Mouse (Mus musculus): Measurements from ENCODE around the gene Pdcl2. TPM values are rescaled to one million over a fixed set of nuclear protein-coding genes. Genes with fewer than 3 reads are reported as not detected.

The Pdcl2 gene
- not detected for total RNA-seq (2021)
- long read RNA-seq: 0 reads

DNA sequence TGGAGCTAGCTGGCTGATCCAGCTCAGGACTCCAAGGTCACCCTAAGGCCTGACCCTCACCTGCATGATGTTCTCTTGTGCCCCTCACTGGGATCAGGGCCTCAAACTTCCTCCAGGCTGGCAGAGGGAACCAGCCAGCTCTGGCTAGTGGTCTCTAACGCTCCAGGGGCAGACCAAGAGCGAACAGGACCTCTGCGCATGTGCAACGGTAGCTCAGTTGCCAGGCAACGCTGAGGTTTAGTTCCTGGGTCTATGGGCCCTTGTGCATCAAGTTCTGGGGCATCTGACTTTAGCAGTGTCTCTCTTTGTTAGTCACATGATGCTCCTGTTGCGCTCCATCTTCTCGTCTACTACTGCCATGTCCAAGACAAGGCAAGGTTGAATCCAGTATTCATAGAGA is at the start of gene Pdcl2:
Pdcl2 (minus strand) TSS at position 204 of the 400 bp plus-strand sequence.
- no peak for DNase-seq (ENCODE audit: low spot score in 2 of 2)

DNA sequence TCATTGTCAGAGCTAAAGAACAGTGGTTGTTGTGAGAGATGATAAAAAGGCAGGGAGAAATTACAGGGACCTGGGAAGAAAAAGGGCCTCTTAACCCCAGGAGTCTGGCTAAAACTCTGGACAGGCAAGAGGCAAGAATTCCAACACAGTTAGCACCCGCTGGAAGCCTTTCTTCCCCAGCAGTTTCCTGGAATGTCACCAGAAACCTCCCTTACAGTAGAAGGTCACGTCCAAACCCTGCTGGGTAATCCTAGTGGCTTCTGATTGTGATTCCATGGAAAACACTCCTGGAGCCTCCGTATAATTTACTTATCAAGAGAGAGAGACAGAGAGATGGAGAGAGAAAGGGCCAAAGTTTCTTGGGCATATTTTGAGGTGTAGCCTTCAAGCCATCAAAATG is 48.3 kb upstream of the Pdcl2 start:
- no peak for DNase-seq (ENCODE audit: low spot score in 2 of 2)

DNA sequence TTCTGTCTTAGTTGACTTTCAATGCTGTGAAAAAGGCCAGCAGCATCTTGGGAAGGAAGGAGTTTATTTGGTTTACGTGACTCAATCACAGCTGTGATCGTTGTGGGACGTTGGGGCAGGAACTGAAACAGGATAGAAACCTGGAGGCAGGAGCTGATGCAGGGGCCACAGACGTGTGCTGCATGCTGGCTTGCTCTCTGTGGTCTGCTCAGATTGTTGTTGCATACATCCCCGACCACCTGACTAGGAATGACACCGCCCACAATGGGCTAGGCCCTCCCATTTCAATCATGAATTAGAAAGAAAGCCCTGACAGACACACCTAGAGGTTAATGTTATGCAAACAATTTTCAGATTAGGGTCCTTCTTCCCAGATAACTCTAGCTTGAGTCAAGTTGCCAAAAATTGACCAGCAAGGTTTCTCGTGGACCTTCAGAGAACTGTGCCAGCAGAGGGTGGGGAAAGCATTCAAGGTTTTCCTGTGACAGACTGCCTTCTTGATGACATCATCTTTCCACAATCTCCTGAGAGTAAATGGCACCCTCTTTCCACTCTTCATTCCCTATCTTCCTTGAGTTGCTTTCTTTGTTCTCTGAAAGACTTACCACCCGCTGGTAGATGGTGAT is 38.4 kb upstream of the Pdcl2 start:
- DNase-seq (ENCODE audit: low spot score in 2 of 2): no peak

DNA sequence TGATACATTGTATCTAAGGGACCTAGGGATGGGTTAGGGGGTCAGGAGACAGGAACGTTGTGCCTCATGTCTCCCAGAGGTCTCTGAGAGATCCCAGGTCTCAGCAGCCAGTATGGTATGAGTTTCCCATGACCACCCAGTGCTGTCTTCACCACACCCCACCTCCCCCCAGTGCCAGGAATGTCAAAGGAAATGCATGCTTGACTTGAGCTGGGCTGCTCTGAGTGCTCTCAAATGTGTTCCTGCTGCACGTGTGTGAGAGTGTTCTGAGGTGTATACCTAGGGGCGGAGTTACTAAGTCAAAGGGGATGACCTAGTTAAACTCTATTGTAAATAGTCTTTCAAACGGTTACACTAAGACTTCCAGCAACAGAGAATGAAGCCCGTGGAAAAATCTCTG is 34.5 kb upstream of the Pdcl2 start:
- no peak for DNase-seq (ENCODE audit: low spot score in 2 of 2)

DNA sequence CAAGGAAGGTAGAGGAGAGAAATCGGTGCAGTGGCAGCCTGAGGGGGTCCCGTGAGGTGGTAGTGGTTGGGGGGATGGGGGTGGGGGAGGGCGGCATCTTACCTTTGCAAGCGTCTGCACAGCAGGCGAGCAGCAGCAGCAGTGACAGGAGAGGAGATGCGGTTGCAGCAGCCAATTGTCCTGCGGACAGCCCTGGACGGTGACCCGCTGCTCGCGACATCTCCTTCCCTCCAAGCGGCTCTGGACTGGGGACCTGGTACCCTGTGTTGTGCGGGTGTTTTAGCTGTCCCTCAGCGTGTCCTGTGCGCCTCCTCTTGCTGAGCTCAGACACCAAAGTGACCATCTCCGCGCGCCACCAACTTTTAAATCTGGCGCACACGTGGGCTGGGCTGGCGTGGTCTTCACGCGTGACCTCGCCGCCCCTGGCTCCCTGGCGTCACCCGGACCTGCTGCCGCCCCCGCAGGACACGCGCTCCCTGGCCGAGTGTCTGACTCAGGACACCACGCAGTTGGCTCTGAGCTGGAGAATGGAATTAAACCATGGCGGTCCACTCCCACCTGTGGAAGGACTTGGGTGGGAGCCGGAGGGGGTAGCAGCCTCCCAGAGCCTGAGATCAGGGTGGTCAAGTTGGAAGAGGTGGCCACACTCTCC is 32.6 kb upstream of the Pdcl2 start, which contains the start of gene Nmu:
Nmu (minus strand) TSS at position 336 of the 652 bp plus-strand sequence.
- DNase-seq (ENCODE audit: low spot score in 2 of 2): no peak

DNA sequence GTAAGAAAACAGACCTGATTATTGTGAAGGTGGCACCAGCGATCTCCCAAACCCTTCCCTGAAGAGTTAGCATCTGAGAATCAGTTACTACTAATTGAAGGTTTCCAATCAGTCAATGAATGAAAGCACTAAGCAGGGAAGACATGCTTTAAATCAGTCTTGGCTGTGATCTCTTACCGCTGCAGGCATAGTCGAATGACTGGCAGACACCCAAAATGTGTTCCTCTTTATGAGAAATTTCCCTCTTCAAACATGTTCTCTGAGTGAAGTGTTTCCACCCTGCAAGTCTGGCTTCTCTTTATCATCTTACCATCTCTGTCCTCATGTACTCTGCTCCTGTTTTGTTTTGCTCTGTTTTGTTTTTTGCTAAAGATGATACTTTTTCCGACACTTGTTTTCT is 29.8 kb upstream of the Pdcl2 start:
- DNase-seq (ENCODE audit: low spot score in 2 of 2): peak in 1 of 2 experiments; percentile 19

DNA sequence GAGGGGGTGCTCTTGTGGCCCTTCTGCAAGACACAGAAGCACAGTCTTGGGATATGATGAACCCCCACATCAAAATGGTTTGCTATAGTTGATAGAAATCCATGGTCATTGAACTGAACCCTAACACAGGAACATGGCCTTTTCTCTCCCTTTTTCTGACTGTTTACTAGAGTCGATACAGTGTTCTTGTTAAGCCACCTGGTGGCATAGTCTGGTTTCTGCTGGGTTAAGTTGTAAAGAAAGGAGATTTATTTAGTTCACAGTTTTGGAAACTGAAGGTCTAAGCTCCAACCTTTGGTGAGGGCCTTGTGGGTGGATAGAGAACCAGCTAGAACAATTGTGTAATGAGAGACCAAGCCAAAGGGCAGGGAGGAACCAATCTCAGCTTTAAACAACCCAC is 29.1 kb upstream of the Pdcl2 start:
- DNase-seq (ENCODE audit: low spot score in 2 of 2): no peak

DNA sequence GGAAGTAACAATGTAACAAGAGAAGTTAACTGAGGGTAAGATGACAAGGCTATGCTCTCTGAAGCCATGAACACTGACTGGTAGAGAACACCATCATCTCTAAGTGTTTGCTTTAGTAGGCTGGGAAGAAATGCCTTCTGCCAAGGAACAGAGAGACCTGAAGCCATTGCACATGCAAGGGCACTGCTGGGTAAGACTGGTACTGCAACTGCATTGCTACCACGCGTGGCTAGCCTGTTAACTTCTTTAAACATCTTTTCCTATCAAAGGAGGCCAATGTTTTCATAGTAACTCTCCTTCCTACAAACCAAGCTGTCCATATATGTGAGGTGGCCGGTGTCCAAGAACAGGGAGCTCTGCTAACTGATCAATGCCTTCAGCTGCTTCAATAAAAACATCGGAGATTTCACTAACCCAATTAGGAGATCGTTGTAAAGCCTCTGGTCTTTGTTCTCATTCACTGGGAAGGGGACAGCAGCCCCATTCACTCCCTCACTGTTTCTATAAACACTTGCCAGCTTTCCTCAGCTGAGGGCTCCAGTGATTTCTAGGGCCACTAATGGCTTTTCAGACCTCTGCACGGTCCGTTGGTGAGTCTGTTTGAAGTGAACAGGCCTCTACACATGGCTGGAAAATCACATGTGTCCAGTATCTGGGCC is 21.1 kb upstream of the Pdcl2 start:
- DNase-seq (ENCODE audit: low spot score in 2 of 2): peak in 1 of 2 experiments; percentile 30

DNA sequence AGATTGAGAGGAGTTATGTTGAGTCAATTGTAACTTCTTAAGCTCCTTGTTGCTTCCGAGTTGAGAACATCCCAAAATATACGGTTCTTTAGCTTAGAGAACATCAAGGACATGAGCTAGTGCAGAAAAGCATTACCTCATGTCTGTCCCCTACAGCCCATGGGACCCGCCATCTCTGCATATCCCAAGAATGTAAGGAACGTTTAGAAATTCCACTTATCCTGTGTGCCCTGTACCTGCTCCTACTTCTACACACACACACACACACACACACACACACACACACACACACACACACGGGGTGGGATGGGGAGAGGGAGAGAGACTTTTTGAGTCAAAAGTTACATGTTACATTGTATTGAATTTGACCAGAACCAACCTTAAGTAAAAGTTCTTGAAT is 20.6 kb upstream of the Pdcl2 start:
- DNase-seq (ENCODE audit: low spot score in 2 of 2): no peak

DNA sequence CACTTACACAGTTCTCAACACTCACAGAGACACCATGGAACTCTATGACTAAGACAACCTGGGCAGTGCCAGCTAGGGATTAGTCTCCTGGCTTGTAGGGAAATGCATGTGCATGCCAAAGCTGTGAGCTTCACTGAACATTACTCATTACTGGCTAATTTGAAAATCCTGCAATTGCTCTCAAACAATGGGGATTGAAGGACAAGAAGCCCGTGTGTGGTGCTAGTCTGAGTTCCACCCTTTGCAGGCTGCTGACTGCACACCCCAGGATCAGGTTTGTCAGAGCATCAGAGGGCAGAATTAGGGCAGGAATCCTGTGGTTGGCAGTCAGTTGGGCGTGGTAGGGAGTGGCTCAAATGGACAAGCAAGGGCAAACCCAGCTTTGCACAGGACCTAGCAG is 15.2 kb upstream of the Pdcl2 start:
- peak in 1 of 2 experiments; percentile 36 for DNase-seq (ENCODE audit: low spot score in 2 of 2)

DNA sequence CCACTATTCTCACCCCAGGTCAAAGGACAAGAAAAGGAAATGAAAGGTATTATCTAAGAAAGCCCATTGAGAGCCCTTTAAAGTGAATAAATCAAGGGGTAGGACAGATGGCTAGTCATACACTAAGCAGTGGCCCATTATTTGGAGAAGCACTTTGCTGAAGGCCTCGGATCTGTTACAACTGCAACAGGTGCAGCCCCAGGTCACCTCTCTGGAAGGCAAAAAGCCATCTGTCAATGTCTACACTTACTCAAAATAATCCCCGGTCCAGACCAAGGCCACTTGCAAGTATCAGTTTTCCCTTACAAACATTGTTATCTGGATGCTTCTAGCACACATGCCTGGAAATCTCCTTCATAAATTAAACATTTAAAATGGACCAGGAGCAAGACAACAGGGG is 10.0 kb upstream of the Pdcl2 start:
- no peak for DNase-seq (ENCODE audit: low spot score in 2 of 2)

DNA sequence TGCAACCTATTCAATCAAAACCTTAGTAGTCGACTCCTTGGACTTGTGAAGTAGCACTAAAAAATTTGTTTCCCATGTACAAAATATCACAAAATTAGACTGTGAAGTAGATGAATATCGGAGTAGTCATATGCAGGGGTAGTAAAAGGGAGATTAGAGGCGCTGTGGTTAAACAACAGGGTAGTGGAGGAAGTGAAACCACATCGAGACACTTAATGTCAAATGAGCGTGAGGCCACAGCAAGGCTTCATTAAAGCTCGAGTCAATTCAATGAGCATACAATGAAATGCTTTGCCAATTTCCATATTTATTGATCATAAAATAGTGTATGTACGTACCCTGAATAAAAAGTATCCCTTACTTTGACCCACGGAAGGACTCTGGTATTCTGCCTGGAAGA is 6.1 kb upstream of the Pdcl2 start:
- DNase-seq (ENCODE audit: low spot score in 2 of 2): no peak

DNA sequence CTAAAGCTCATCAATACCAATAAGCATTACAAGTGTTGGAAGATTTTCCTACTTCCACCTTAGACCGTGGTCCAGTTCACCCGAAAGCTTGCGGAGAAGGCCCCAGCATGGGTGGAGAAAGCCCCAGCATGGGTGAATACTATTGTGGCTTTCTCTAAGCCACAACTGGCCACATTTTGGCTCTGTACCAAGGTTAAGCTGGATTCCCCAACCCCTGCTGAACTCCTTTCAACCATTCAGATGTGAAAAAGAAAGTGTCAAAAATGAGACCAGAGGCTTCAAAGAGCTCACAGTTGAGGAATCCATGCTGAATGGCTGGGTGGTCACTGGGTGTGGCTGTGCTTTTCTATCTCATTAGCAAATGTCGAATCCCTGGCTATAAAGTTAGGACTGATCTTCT is 2.9 kb upstream of the Pdcl2 start:
- DNase-seq (ENCODE audit: low spot score in 2 of 2): no peak

DNA sequence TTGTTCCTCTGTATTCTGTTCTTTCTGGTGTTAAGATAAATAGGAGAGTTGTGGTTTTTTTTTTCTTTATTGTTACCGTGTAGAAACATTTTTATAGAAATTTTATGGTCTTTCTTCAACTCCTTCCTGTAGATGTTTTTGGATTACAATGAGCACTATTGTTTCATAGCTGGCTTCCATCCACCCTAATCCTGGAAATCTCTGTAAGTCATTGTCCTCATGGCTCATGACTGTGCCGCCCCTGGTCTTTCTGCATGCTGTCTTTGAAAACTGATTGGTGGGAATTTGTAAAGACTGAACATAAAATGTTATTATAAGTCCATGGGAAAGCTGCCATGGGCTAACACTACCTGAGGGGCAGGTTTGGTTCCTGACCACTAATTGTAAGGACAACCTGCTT is 3.7 kb downstream of the Pdcl2 start:
- peak in 1 of 2 experiments; percentile 6 for DNase-seq (ENCODE audit: low spot score in 2 of 2)

DNA sequence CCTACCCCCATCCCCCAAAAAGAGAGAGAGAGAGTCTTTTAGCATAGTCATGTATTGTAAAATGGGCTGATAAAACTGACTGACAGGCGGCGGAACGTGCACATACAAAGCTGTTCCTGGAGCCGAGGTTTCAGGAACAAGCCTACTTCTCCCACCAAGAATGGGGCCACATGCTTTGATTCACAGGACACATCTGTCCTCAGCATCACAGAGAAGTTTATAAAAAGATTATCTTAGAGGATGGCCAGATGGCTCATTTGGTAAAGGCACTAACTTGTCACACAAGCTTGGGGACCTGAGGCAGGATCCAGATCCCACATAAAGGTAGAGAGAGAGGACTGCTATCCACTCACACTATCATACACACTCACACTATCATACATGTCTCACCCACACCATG is 5.8 kb downstream of the Pdcl2 start:
- DNase-seq (ENCODE audit: low spot score in 2 of 2): no peak

DNA sequence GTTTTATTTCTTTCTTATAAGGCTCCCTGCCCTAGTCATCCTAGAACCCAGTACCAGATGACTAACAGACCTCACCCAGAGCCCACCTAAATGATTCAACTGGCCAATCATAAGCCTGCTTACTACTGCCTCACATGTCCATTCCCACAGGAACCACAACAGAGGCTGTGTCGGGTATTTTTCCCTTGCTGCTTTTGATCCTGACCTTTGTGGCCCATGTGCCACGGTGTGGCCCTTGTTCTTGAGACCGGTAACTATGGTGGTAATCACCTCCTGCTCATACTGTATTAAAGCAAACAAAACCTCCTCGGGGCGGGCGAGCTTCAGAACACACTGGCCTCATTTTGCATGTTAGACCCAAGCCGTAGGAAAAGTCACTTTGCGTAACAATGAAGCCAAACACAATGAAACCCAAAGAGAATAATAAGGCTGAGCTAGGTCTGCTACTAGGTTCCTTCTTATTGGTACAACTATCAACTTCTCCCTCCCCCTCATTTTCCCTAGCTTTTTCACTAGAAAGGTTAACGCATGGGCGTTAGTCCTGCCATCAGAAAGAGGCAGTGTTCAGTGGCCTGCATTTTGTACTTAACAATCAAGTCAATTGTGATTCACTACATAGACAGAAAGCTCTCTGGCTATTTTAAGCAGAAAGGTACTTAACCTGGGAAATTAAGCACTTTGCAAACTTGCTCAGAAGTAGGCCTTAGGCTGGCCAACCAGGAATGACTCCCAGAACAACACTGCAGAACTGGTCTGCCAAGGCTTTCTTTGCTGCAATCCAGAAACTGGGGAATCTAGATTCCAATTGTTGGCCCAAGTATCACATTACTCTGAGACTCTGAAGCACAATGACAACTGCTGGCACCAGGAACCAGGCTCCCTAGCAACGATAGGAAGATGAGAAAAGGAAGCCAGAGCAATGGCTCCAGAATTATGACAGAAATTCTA is 9.4 kb downstream of the Pdcl2 start:
- no peak for DNase-seq (ENCODE audit: low spot score in 2 of 2)

DNA sequence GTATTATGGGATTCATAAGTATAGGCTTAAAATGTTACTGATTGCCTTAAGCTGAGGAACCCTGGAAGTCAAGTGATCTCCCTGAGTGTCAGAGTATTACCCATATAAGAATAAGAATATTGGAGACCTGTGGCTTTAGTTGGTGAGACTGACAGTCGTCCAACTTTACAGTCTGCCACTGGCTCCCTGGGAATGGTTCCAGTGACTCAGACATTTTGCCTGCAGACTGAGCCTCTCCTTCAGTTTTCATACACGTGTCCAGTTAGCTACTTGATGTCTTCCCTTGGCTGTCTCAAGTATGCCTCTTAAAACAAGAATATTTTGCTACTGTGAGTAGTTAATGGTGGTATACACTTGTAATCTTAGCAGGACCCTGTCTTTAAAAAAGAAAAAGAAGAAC is 22.8 kb downstream of the Pdcl2 start:
- DNase-seq (ENCODE audit: low spot score in 2 of 2): no peak

DNA sequence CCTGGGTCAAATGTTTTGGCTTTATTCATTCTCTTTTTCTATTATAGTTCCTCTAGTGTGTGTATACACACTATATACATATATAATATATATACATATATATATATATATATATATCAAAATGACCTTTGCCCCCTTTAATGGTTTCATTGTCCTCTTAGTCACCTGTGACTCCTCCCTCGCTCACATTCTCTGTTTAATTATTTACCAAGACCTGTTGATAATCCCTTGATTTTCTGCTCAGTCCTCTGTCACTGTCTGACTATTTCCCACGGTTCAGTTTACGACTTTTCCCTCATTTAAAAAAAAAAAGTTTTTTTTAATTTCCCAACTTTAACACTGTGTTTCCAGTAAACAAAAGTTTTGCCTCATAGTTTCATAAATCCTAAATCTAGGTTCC is 24.7 kb downstream of the Pdcl2 start:
- DNase-seq (ENCODE audit: low spot score in 2 of 2): no peak

DNA sequence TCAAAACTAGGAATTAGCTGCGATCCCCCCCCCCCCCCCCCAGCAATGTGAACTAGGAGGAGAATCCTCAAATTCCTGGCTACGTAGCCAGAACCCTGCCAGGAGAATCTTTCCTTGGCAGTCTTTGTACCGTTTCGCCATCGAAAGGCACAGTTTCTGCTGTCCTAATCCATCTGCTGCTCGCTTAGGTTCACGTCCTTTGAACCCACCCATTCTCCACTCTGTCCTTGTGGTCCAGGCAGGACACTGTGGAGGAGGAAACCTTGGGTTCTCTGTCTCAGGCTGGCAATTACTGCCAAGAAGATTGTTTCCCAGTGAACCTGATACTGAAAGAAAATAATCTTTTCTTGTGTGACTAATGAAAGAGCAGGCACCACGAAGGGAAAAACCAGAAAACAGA is 25.3 kb downstream of the Pdcl2 start:
- no peak for DNase-seq (ENCODE audit: low spot score in 2 of 2)

DNA sequence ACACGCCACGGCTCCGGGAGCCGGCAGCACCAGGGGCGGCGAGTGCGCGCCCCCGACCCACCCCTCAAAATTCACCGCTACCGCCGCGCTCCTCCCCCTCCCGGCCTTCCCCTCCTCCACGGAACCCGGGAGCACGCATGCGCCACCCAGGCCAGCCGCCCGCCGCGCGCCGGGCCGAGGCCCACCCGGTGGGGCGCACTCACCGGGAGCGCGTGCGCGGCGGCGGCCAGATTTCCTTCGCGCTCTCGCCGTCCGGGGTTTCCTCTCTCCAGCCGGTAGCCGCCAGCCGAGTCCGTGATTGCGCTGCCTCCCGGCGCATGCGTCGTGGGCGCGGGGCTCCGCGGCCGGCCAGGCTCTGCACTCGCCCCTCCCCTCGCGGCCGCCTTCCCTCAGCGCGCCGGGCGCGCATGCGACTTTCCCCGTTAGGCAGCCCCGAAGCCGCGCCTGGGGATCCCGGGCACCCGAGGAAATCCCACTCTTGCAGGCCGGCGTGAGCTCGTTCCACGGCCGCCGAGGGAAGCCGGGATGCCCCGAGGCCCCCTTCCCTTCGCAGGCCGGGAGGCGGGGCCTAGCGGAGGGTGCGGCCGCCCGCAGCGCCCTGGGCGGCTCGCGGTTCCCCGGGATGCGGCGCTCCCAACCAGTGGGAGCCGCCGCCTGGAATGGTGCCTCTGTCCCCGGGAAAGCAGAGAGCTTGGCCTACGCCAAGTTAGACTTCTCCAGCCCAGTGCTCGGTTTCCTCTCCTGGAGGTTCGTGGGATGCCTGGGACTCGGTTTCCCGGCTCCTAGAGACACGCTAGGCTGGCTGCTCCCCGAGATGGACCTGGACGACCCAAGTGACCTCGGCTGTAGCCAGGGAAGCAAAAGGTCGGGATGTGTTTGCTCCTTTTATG is 26.3 kb downstream of the Pdcl2 start, which contains the start of gene Clock:
Clock (minus strand) TSS at position 341 of the 890 bp plus-strand sequence.
- DNase-seq (ENCODE audit: low spot score in 2 of 2): peak; percentile 89 to 92
